Mouse (Mus musculus) brain, embryonic 14.5 days (tissue): ENCODE data around the gene Mapk9.

Experiments used
- CTCF ChIP-seq: fragments of 200-500 bp; IDR thresholded peaks from 2 replicates; pipeline ENCODE4 v1.5.1; 2012; ENCODE audit warnings: inconsistent platforms, mild to moderate bottlenecking, moderate library complexity, borderline replicate concordance; ENCODE audit not compliant: insufficient read depth, insufficient read length; ENCODE audit errors: extremely low read depth
- POLR2A ChIP-seq: fragments of 200-500 bp; IDR thresholded peaks from 2 replicates; pipeline ENCODE4 v1.6.1; 2012; ENCODE audit warnings: mild to moderate bottlenecking, inconsistent platforms, borderline replicate concordance; ENCODE audit not compliant: poor library complexity, insufficient read depth, insufficient read length, severe bottlenecking; ENCODE audit errors: extremely low read depth

DNA sequence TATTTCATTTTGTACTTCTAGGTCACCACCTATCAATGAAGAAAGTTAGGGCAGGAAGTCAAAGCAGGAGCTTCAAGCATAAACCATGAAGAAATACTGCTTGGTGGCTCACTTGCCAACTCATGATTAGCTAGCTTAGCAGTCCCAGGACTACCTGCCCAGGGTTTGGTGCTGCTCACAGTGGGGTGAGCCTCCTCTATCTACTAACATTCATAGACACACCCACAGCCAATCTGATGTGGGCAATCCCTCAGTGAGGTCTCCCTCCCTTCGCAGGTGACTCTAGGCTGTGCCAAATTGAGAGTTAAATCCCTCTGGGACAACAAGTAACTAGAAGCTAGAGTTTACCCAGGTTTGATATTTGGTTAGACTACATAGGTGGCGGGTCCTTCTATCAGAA is 24.2 kb upstream of the Mapk9 start:
- TF ChIP-seq CTCF (no peak), POLR2A (no peak)
